Mouse (Mus musculus) lung, postnatal 25 days (tissue): Measurements from ENCODE around the gene Mfsd4a.

Experiments used
- DNase-seq: peaks from one replicate; pipeline ENCODE4 v3.0.0; 2022; ENCODE audit warnings: low spot score

Gene Mfsd4a

DNA sequence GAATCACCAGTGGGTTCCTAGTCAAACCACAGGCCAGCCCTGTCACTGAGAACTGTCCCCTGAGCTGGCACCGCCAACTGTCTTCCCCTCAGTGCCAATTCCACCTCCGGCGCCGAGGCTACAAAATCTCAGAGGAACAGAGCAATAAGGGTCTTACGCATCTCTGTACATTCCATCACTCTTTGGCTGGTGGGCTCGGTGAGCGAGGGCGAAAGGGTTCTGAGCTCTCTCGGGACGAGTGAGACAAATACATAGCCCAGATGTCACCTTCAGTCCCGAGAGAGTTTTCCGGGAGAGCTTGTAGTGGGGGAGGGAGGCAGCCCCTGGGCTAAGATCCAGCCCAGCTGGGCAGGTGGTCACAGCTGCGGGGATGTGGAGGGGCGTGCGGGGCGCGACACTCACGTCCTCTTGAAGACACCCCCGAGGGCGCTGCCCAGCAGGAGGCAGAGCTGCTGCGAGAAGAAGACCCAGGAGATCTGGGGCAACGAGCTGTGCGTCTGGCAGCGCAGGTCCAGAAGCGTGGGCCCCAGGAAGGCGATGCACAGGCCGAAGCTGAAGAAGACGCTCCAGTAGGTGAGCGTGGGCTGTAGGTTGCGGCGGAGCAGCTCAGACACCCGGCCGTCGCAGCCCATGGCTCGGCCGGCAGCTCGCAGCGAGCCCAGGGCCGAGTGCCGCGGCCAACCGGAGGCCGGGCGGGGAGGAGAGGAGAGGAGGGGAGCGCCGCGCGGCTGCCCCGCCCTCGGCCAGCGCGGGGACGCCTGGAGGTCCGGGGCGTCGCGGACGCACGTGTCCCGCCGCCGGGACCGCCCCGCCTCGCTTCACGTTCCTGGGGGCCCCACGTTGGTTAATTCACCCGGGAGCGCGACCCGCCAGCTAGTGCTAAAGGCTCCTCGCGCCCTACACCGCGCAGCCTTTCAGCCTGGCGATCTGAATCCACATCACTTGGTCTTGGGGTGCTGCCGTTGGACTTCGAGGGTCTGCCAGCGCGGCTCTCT is at the start of gene Mfsd4a:
Gene Mfsd4a, minus strand, starts transcription at position 802 of the 995 bp plus-strand sequence.
- DNase-seq = peak; percentile 28

DNA sequence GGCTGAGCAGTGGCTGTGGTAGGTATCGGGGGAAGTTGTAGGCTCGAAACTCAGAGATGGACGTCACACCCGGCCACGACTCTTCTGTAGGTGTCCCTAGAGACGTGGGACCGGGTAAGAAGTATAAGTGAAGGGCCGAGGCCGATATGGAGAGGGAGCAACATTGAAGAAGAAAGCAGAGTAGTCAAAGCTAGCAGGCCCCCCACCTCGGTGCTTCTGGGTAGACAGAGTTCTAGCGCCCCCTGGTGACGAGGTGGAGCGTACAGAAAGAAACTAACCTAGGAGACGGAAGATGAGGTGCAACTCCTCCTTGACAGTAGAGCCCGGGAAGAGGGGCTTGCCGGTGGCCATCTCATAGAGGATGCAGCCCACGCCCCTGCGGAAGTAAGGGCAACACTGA is 48.7 kb upstream of the Mfsd4a start:
- peak; percentile 47 for DNase-seq

DNA sequence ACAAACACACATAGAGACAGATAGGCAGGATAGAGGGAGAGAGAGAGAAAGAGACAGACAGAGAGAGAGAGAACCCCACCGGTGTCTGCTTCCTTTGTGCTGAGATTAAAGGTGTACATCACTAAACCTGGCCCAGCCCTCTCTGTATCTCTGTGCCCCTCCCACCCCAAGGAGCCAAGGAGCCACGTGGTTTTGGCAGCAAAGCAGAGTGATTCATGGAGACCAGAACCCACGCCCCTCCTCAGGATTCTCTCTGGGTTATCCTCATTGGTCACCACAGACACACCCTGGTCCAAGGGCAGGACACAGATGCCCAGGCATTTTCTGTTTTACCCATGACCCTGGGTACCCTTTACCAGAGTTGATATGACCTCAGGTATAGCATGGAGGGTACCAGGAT is 45.2 kb upstream of the Mfsd4a start:
- DNase-seq = no peak

DNA sequence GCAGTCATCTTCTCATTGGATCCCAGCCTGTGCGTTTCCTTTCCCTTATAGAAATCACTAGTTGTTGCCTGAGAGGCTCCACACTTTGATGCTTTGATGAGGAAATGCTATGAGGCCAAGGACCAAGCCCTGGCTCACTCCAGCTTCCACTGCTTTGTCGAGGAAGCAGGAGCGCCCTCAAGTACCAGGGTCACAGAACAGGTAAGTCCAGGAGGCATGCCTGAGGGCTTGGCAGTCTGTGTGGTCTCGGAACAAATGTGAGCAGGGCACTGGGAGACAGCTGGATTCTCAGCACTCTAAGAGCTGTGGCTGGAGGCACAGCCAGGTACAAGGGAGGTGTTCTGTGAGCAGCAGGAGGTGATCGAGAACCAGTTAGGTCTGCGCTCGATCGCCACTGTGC is 44.6 kb upstream of the Mfsd4a start:
- peak; percentile 41 for DNase-seq

DNA sequence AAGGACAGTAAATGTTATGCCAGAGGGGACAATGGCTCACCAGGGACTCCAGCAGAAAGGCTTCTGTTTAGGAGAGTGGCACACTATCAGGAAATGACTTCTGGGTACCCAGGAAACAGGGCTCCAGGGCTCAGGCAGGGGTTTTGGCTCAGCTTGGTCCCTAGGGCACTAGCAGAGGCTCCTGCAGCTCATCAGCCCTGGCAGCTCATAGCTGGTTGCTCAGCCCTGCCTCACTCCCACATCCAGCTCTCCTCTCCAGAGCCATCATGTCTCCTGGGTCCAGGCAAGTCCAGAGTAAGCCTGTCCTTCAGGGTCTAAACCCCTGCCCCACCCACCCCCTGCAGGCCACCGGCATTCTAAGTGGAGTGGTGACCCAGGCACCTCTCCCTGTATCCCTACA is 43.5 kb upstream of the Mfsd4a start:
- DNase-seq = no peak

DNA sequence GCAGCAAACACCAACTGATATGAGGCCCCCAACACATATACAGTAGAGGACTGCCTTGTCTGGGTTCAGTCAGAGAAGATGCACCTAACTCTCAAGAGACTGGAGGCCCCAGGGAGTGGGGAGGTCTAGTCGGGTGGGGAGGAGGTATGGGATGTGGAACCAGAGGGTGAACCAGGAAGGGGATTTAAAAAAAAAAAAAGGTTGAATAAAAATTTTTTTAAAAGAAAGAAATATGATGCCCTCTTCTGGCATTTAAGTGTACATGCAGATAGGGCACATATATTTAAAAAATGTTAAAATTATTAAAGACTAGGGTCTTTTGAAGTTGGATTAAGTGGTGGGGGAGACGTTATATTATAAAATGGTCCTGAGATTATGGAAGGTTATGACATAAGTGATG is 41.5 kb upstream of the Mfsd4a start:
- no peak for DNase-seq

DNA sequence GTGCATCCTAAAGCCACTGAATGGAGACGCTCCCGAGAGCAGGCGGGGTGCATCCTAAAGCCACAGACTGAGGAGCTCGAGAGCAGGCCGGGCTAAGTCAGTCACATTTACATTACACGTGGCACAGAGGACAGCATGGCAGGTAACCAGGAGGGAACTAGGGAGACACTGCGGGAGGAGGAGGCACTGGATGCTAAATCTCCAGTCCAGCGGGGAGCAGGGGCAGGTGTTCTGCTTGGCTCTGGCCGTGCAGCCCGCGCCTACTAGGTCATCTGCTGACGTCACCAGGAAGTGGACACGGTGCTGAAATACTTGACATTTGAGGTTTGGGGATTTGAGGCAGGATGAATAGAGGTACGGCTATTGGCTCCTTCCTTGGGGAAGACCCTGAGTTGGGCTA is 36.5 kb upstream of the Mfsd4a start:
- no peak for DNase-seq

DNA sequence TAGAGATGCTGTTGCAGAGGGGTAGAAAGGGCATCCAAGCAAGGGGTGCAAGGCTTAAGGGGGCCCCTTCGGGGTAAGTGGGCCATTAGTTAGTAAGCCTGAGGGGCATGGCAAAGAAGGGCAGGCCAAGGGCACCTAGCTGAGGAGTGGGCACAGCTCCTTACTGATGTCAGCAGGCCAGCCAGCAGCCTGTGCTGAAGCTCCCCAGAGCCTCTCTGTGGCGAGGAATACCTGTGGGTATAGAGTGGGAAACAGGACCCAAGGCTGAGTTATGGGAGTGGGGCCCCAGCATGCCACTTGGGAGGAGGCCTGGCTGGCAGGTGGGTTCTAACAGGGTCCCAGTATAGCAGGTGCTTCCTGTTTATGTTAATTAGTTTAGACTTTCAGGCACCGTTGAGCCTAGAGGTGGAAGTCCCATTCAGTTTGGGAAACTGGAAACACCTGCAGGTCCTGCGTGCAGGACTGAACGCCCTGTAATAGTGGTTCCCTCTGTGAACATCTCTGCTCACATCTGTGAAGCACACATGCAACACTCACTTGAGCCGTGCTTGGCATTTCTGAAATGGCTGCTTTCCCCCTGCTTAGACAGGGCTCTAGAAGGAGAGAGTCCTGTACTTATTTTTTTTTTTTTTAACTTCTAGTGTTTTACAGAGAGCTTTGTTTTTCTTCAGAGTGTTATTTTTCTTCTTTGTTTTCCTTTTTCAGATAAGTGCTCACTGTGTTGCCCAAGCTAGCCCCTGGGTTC is 34.3 kb upstream of the Mfsd4a start:
- DNase-seq = no peak

DNA sequence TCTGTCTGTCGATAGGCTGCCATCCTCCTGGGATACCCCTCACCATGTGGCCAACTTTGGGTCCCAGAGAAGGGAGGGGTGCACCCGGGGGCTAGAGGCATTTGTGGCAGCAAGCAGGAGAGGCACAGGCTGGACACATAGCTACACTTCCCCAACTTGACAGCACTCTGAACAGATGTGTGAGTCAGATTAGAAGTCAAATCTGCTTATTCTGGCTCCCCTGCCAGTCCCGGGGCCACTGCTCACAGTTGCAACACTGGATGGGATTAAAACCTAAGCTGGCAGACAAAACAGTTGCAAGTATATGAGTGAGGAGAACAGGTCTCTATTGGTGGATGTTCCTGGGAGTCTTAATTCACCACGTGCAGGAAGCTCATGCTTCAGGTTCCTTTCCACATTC is 31.9 kb upstream of the Mfsd4a start:
- DNase-seq = no peak

DNA sequence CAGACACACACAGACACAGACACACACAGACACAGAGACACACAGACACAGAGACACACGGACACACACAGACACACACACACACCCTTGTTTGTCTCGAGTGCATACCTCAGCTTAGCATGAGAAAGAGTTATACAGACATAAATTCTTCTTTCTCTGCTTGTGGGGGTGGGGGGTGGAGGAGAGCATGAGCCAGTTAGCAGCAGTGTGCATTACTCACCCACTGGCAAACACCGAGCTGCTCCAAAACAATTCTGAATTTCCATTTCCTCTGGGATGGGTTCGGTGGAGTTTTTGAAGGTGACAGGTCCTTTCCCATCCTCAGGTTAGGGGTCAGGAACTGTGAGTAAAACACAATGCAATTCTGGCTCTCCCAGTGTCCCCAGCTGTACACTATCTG is 31.2 kb upstream of the Mfsd4a start:
- DNase-seq = no peak

DNA sequence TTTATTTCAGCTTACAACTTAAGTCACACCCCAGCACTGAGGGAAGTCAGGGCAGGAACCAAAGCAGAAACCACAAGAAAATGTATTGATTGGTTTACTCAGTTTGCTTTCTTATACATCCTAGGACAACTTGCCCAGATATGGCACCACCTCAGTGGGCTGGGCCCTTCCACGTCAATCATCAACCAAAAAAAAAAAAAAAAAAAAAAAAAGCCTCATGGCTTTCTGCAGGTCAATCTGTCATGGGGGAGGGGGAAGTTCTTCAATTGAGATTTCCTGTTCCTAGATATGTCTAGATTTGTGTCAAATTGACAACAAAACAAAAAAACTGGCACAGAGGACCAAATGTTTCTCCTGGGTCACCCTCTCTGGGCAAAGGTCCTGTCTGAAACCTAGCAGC is 30.2 kb upstream of the Mfsd4a start:
- DNase-seq = no peak

DNA sequence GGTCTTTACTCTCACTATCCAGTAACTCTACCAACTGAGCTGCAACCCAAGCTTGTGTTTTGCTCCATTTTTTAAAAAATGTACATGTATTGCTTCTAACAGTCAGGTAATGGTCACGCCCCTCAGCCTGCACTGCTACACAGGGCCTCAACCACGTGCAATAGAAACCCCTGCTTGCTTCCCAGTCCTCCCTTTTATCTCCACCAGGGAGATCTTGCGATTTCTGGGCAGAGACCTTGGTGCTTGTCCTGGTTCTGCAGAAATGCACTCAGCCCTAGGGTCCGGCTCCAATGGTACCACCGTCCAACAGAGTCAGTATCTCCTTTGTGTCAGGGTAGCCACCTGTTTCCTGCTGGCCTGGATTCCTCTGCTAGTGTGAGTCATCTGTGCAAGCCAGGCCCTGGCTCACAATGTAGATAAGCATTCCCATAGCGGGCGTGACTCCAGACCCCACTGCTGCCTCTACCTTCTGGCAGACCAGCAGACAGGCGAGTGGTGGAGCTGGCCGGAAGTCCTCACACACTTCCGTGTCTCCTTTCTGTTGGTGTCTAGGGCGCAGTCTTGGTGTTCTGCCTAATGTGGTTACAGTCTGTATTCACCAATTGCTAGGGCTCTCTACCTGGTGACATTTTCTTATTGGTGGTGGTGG is 27.6 kb upstream of the Mfsd4a start:
- peak; percentile 23 for DNase-seq

DNA sequence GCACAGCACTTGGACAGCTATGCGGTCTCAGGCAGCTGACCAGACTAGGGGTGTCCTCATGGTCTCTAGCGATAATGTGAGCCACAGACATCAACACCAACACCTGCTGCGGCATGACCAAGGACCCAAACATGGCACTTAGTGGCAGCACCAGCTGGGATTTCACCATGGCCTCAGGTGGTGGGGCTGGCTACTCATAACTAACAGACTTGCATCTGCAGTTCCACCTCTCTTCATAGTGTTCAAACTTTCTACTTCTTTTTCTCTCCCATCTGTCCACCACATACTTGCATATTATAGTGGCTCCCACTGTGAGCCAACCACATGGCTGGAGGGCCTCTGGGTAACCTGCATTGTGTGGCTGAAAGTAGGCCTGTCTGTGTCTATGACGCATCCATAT is 25.4 kb upstream of the Mfsd4a start:
- no peak for DNase-seq

DNA sequence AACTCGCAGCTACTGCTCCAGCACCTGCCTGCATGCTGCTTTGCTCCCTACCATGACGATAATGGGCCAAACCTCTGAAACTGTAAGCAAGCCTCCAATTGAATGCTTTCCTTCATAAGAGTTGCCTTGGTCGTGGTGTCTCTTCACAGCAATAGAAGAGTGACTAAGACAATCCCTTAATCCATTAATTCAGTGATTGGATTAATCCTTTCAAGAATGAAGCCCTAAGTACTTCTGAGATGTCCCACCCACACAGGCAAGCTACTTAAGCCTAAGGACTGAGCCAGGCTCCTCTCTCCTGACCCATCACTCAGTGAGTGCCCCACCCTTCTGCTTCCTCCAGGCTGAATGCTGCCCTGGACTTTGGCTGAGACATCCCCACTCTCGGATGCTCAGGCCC is 22.4 kb upstream of the Mfsd4a start:
- no peak for DNase-seq

DNA sequence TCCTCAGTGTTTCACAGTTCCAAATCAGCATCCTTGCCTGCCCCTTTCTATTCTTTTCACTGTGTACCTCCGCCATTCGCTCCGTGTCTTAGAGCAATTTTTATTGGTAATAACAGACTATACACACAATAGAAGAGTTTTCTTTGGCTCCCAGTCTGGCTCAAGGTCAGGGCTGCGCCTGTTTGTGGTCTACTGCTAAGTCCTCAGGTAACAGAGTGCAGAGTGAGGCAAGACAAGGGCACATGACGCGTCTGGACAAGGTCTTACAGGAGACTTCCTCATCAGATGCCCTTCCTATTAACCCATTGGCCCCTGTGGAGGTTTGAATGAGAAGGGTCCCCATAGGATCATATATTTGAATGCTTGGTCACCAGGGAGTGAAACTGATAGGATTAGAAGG is 21.9 kb upstream of the Mfsd4a start:
- DNase-seq = peak; percentile 48

DNA sequence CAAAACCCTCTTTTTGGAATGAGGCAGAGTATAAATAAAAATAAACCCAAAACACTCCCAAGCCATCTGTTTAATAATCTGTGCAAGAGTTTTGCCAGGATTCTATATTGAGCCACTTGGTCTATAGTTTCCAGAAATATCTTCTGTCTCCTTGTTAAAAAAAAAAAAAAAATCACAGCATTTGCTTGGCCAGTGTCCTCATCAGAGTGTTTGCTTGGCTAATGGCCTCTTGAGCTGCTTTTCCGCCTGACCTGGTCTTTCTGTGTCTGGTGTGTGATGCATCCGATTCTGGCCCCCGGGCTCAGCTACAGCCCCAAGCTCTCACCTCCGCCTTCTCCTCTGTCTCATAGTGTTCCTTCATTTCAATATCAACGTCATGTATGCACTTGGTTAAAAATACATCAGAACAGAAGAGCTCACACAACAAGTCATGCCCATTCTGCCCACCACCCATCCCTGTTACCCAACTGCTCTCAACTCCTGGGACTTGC is 20.4 kb upstream of the Mfsd4a start:
- no peak for DNase-seq

DNA sequence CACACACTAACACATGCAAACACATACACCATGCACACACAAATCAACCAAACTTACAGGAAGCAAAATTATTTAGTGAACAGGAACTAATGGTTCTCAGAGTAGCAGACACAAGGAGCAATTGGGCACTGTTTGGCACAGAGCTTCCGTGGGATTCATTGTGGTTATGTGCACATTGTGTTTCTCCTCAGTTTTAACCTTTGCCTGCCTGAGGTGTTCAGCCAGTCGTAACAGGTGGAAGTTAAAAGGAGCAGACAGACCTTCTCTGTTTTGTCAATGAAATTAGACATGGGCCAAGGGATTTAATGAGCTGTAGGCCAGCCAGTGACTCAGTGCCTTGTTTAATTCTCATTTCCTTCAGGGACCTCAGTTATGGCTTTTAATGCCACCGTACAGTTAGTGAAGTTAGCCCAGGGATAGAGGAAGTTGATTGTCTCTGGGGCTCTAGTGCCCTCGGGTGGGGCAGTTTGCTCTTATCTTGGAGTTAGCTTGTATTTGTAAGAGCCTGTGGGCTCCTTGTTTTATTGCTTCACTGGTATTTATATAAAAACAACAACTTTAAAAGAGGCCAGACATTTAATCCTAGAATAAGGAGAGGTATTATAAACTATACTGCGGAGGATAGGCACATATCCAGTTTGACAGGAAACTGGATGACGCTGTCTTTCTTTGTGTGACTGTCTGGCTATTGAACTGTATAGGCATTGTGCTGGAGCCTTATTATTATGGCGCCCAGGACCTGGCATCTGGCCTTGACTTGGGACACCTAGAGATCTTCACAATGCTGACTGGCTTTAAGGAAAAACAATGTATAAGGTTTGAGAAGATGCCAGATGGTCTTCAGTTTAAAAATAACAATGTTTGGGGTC is 17.6 kb upstream of the Mfsd4a start:
- DNase-seq = no peak

DNA sequence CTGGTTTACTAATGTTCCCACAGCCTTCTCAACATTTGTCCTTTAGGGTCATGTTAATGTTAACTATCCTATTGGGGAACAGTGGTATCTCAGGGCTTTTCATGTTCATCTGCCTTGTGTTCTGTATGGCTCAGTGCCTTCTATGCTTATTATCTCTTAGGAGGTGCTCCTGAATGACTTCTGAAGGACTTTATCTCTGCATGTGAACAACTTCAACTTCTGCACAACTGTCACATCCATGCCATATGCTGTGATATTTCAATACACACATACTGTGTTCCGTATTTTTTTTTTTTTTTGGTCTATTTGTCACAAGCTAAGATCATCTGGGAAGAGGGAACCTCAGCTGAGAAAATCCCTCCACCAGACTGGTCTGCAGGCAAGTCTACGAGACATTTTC is 10.6 kb upstream of the Mfsd4a start:
- DNase-seq = no peak

DNA sequence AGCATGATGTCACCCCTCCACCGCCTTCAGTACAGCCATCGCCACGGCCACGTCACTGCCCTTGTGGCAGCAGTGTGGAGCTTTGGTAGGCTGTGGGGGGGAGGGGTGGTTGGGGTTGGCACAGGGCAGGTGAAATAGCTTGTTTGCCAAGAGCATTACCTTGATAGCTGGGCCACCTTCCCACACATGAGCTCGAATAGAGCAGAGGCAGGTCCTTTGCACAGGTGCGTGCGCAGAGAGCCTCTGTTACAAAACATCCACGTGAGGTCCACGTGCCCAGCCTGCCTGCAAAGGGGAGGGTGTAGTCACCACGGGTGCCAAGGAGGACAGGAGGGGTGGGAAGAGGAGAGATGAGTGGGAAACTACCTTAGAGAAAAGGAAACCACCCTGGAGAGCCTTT is 7.7 kb upstream of the Mfsd4a start:
- peak; percentile 24 for DNase-seq

DNA sequence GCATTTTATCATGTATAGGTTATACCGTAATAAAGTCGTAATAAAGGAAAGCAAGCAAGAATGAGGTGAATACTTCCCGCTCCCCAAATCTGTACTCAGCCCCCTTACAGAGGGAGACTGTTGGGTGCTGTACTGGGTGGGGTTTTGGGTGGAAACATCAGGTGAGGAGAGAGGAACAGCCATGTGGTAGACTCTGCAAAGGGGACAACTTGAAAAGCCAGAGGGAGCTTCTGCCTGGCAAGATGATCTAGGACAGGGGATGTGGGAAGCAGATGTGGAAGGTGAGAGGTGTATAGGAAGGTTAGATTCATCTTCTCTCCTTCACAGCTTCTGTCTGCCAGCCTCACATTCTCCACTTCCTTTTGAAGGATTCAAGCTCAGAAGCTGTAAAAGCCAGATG is 2.8 kb upstream of the Mfsd4a start:
- no peak for DNase-seq

DNA sequence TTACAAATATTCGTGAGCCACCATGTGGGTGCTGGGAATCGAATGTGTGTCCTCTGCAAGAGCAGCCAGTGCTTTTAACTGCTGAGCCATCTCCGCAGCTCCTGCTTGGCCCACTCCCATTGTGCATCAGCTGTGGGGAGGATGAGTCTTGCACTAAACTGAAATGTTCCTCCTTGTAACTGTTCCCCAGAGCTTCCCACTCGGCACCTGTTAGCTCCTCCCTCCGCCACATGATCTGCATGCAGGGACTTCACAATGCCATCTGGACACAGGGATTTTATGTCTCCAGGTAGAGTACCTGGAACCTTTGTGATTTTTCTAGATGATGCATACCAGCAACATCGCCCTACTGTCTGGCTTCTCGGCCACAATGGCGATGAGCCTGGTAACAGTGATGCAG is 1.6 kb upstream of the Mfsd4a start:
- no peak for DNase-seq
